Mouse (Mus musculus) regulatory T cell (primary cell): Measurements from ENCODE around the gene Zfp809.
"Not testable (repeated sequence)": the region's sequence is repeated elsewhere in the genome, so short reads cannot be mapped to it uniquely, and the experiment has no call there.

Experiments
- in situ Hi-C: fragments of 300-600 bp; cut with MboI, MseI; formaldehyde crosslinking; loops from one replicate; pipeline ENCODE4 v1.15.1; 2025; ENCODE audit warnings: high pct_unique_total_duplicates

Zfp809 gene

DNA sequence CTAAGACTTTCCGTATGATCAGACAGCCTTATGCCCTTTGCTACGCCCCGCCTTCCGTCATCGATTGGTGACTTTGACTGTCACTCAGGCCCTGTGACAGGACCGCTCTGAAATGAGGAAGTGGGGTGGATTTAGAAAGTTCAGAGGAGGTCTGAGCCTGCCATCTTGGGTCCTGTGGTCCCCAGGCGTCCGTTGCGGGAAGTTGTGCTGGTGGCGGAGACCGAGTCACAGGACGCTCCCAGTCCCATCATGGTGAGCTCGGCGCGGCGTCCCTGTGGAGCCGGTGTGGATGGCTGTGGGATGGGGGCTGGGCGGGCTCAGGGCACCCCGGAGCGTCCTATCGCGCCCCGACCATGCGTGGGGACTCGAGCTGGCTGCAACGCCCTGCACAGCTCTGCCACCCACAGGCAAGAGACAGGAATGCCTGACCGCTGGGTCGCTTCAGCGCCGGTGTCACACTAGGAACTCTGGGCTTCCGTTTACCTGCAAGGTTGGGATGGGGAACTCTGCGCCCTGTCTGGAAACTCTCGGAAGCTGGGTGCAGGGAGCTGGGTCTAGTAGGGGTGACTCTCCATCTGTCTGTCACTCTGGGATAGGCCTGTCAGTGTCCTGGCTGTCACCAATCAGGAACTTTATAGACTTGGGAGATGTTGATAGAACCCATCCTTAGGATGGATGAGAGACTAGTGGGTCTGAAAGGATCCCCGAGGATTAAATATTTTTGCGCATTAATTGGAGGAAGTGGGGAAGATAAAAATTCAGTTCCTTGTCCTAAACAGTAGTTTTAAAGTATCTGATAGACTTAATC, at the start of gene Zfp809:
Gene Zfp809 (plus strand): TSS at position 134 of the 808 bp plus-strand sequence.
- in situ Hi-C loops: no loop called here

DNA sequence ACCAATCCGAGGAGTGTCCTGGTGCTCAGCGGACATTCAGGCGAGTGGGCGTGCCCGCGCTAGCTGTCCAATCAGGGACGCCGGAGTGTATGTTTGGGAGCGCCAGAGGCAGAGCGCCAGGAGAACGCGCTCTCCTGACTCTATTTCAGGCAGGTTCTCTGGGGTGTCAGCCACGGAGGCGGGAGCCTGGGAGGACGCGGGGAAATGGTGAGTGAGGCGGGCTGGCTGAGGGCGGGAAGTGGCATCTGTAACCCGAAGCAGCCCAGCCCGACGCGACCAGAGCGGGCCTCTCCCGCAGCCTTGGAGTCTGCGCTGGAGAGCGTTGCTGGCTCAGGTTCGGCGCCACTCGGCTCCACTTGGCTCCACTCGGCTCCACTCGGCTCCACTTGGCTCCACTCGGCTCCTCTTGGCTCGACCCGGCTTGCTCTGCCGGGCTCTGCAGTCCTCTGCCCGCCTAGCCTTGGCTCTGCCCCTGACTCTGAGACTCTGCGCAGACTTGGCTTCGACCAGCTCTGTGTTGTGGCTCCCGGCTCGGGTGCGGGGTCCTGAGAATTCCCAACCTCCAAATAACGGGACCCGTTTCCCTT, 37.4 kb upstream of the Zfp809 start, which contains the start of gene Zfp872:
Gene Zfp872 (plus strand): TSS at position 66 of the 587 bp plus-strand sequence.
- in situ Hi-C loops: no loop called here

DNA sequence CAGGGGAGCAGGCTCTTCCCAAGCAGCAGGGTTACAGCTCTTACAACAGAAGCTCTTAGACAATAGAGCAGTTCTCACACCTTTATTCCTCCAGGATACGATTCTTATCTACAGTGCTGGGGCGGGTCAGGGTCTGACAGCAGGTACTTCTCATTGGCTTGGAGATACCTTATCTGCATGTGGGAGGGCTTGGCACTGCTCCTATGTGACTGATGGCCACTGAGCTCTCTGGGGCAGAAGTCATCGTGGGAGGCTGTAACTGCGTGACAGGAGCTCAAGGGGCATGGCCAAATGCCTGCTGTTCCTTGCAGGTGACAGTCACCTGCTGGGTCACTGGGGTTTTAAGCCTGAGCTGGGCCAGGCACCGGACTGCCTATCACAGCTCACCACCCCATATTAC, 29.1 kb upstream of the Zfp809 start:
- in situ Hi-C loops: no loop called here

DNA sequence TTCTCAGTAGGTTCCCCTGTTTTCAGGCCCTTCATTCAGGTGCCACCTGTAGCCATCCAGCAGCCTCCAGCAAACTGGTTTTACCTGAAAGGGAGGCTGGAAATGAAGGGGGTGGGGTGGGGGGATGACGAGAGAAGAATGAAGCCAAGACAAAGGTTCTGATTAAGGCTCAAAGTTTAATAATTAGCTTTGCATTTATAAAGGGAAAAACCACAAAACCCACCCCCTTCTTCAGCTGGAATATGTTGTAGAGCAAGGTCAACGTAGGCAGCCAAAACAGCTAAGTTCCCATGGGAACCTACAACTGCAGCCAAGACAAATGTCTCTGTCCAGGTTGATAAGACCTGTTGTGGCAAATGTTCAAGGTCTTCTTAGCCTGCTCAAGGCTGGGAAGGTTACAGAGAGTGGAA, 11.7 kb upstream of the Zfp809 start:
- in situ Hi-C loops: no loop called here

DNA sequence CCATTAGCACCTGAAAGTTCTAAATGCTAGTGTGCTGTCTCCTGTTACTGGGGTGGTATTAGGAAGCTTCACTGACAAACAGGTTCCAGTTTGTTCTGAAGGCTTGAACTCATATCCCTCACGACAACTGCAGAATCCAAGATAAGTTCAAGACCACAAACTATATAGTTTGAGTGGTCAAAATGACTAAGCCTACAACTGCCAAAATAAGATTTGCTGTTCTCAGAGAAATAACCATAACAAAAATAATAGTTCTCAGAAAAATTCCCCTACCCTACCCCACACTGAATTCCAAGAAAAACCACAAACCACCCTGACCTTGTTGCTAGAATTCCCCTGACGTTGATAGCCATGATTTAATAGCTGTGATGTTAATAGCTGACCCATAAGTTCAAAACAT, 11.0 kb upstream of the Zfp809 start:
- in situ Hi-C loops: no loop called here

DNA sequence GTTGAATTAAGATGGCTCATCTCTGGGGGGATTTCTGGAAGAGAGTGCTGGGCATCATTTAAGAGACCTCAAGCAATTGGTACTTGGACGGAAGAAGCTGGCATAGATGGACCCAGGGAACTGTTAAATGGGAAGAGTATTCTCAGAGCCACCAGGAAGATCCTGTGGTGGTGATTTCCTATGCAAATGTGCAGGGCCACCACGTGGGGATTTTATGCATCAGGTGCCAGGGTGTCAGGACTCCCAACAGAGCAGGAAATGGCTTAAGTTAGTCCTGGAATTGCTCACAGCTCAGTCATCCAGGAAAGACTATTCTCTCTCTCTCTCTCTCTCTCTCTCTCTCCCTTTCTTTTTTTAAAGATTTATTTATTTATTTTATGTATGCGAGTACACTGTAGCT, 8.8 kb upstream of the Zfp809 start:
- in situ Hi-C loops: no loop called here

DNA sequence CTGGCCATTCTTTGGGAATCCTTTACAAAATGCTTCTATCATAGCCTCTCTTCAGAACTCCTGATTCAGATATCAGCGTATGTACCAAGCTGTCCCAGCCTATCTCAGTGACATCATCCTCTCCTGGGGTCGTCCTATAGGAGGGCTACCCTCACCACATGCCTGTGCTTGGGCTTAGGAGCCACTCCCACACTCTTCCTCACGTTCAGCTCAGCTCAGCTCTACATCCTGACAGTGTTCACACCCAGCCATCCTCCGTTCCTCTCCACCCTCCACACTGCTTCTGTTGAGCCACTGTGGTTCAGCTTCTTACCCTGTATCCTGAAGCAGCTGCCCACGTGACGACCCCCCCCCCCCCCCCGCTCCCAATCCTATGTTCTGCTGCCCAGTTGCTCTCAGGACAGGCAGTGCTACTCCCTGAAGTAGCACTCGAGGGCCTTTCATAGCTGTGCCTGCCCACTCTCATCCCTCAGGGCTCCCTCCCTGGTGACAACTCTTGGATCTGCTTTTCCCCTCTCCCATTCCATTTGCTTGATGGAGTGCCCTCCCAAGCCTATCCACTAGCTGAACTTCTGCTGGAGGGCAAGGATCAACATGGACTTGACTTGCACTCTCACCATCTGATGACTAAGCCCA, 7.5 kb upstream of the Zfp809 start:
- in situ Hi-C loops: no loop called here

DNA sequence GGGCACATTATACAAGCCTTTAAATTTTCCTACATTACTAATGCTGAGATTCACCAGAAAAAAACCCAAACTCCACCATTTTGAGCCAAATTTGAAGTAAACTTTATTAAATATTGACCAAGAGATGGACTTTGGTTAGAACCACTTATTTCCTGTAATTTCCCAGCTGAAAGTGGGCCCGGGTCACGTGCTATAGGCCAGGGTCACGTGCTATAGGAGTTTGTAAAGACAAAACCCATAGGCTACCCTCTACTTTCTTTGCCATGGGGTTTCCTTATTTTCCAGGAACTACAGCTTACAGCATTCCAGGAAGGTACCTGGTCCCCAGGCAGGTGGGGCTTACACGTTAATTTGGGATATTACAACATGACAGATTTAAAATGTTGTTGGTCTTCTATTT, 1.4 kb upstream of the Zfp809 start:
- in situ Hi-C loops: no loop called here

DNA sequence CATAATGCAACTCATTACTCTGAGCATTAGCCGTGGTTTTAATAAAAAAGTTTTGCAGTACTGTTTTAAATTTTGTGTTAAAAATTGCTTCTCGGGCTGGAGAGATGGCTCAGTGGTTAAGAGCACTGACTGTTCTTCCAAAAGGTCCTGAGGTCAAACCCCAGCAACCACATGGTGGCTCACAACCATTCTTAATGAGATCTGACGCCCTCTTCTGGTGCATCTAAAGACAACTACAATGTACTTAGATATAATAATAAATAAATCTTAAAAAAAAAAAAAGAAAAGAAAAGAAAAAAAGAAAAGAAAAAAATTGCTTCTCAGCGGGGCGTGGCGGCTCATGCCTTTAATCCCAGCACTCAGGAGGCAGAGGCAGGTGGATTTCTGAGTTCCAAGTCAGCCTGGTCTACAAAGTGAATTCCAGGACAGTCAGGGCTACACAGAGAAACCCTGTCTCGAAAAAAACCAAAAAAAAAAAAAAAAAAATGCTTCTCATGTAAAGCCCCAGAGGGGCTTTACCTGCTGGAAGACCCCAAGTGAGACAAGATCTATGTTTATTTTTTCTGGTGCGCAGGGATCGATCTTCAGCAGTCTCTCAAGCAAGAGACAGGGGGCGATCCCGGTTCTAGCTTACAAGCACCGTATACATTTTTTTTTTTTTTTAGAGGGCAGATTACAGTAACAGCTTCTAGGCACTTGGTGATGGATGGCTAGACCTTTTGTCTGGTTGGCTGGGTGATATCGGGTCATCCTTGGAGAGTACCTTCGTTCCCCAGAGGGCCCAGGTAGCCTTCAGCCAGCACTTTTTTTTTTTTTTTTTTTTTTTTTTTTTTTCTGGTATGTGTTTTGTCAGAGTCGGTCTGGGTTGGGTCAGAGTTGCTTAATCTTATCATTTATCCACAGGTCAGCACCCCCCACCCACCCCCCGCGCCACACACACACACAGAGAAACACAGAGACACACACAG, 694 bp upstream of the Zfp809 start:
- in situ Hi-C loops: no loop called here

DNA sequence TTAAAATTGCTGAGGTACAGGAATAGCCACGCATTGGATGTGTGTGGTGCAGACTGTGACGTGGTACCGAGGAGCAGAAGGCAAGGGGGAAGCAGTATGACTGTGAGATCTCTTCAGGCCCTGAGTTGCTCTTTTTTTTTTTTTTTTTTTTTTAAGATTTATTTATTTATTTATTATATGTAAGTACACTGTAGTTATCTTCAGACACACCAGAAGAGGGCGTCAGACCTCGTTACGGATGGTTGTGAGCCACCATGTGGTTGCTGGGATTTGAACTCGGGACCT, 817 bp downstream of the Zfp809 start:
- in situ Hi-C loops: not testable (repeated sequence)

DNA sequence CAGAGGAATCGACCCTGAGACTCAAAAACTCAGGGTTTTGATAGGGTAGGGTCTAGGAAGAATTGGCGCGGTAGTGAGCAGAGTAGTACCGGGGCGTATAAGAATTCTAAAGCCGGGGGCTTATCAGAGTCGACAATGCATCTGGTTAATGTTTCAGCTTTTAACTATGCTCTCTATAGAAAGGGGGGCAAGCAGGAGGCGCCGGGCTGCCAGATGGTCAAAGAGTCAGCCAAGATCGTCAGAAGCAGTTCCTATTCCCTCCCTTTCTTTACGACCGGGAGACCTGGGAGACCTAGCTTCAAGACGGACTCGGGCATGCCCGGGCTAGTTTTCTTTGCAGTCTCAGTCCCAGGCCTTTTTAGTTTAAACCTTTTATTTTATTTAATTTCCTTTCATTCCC, 1.3 kb downstream of the Zfp809 start:
- in situ Hi-C loops: no loop called here

DNA sequence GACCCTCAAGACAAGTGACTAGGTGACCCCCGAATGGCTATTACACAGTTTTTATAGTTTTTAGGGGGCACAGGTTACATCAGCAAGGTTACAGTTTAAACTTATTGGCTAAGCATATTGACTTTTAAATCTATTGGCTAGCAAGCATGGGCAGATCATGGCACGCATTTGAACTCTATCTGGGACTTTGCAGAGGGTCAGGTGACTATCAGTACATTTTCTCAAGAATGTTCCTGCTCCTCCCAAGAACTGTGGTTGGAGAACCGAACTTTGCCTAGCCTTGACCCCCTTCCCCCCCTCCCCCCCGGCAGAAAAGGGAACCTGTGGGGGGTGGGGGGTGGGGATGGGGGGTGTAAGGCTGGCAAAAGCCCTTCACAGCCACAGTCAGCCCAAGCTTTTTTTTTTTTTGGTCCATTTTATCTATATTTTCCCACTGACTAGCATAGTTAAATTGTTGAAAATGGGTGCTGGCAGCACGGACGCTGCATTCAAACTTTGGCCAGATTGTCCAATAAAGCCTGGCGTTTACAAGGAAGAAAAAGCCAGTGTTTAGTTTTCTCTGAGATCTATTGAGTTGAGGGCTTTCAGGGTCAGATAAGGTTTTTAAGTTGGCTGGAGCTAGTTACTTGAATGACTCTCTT, 4.0 kb downstream of the Zfp809 start:
- in situ Hi-C loops: no loop called here

DNA sequence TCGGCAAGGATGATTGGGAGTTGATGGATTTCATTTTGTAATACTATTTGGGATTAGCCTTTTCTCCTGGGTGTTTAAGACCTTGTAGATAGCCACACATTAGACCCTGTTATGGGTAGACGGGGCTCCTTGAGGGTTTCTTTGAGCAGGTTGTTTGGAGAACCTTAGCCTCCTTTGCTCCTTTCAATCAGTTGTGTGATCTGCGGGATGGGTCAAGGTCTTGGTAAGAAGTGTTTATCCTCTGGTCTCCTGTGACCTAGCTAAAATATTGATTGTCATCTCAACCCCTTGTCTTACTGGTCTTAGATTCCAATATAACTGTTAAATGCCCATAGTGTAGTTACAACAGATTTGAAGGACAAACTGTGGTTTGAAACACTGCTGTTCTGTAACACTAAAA, 4.5 kb downstream of the Zfp809 start:
- in situ Hi-C loops: no loop called here

DNA sequence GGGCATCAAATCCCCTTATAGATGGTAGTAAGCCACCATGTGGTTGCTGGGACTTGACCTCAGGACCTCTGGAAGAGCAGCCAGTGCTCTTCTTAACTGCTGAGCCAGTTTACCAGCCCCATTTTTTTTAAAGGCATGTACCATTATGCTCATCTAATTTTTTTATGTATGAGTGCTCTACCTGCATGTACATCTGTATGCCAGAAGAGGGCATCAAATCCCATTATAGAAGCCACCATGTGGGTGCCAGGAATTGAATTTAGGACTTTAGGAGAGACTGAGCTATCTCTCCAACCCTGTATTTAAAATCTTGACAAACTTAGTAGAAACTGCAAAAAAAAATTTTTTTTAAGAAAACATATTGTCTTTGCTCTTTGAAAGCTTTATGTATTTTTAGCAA, 5.0 kb downstream of the Zfp809 start:
- in situ Hi-C loops: no loop called here

DNA sequence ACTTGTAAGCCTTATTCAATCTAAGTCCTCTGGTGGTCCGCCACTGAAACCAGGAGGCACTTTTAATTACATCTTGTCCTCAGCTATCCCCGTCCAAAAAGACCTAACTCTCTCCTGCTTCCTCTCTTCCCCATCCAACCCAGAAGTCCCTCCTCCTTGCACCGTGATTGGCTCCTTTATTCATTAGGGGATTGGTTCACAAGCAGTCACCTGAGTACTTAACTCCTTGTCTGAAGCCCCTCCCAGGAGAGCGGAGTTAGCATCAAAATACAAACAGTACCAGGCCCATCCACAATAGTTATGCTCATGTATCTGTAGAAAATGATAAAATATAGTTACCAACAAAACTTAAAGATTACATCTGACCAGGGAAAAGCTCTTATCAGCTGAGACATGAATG, 14.5 kb downstream of the Zfp809 start:
- in situ Hi-C loops: no loop called here

DNA sequence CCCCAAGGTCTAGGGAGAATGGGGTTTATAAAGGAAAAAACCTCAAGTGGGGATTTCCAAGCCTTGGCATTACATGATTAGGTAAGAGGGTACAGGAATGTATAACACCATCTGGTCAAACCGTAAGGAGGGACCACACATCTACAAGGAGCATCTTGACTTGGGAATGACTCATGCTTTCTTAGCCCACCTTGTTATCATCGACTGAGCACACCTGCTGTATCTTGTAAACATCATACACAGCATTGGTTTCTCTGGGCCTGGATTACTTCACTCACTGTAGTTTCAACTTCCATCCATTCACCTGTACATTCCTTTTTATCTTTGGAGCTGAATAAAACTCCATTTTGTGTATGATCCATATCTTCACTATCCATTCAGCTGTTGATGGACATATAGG, 18.7 kb downstream of the Zfp809 start:
- in situ Hi-C loops: no loop called here

DNA sequence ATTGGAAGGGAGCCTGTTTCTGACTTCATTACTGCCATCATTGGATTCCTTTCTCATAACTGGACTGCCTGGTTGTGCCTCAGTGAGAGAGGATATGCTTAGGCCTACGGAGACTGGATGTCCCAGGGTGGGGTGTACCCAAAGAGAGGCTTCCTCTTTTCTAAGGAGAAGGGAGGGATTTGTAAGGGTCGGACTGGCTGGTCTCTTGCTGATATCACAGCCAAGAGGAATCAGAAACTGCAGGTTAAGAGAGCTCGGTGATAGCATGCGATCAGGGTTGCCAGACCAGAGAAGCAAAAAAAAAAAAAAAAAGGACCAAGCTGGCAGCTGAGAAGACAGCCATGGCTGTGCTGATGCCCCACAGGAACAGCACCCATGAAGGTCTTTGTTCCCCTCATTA, 31.1 kb downstream of the Zfp809 start:
- in situ Hi-C loops: no loop called here

DNA sequence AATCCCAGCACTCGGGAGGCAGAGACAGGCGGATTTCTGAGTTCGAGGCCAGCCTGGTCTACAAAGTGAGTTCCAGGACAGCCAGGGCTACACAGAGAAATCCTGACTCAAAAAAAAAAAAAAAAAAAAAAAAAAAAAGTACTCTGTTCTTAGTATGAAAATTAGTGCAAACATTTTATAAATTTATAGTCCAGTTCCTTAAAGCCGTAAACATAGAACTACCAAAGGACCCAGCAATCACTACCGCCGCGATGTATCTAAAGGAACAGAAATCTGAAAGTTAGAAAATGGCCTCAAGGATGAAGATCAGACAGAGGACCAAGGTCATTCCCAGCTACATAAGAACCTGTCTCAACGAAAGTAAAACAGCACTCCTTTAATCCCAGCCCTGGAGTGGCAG, 33.3 kb downstream of the Zfp809 start:
- in situ Hi-C loops: no loop called here

DNA sequence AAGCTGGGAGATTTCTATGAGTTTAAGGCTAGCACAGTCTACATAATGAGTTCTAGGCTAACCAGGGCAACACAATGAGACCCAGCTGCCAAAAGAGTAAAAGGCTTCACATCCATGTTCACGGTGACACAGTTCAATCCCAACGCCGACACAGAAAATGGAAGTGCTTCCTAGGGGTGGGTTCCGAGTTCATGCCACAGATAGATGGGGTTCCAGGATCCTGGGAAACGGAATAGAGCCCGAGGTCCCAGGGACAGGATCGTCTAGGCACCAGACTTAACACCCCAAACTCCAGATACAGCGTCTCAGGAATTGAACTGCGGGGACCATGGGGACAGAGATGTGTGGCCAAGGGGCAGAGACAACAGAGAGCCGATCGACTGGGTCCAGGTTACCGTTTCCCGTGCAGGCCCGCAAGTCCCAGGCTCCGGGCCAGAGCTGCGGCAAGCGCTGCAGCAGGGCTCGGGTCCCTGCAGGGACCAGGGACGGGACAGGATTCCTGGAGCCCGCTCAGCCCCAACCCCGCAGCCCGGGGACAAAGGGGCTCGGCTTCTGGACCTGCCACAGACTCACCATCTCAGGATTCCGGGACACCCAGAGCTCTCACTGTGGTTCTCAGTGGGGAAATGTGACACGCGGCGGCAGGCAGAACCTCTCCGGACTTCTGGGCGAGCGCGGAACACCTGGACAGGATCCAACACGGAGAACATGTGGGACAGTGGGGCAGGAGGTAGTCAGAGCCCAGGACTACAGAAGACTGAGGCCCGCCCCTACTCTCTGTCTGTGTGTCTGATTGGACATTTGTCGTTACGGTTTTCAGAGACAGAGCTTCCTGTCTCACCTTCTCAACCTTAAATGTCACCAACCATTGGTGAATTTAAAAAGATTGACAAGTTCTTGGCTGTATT, 33.9 kb downstream of the Zfp809 start, which contains the start of gene Zfp599:
Gene Zfp599 (minus strand): TSS at position 712 of the 908 bp plus-strand sequence.
- in situ Hi-C loops: no loop called here

DNA sequence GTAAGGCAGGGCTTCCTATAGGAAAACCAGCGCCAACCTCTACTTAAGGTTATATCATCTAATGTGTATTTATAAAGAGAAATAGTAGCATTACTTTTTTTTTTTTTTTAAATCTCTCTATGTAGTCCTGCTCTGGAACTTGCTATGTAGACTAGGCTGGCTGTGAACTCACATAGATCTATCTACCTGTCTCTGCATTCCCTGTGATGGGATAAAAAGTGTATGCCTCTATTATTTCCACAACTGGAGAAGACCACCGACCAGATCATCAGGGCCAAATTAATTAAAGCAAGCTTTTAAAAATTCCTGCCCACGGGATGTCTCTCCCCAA, 34.5 kb downstream of the Zfp809 start:
- in situ Hi-C loops: no loop called here

DNA sequence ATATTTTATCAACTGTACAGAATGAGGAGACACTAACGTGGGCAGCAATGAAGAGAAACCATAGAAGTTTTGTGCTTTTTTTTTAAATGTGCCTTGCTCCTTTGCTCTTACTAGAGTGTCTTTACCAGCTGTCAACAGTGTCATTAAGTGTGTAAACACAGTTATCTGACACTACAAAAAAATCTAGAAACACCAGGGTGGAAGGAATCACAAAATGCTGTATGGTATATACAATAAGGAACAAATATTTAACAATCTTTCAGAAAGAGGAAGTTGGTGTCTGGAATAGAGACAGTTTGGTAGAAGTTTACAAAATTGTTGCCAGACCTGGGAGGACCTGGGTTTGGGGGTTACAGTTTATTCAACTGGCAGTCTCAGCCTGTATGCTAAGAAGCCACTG, 36.1 kb downstream of the Zfp809 start:
- in situ Hi-C loops: no loop called here
